15 mouse cellular contexts compared by ENCODE assay signal in the genomic region with DNA sequence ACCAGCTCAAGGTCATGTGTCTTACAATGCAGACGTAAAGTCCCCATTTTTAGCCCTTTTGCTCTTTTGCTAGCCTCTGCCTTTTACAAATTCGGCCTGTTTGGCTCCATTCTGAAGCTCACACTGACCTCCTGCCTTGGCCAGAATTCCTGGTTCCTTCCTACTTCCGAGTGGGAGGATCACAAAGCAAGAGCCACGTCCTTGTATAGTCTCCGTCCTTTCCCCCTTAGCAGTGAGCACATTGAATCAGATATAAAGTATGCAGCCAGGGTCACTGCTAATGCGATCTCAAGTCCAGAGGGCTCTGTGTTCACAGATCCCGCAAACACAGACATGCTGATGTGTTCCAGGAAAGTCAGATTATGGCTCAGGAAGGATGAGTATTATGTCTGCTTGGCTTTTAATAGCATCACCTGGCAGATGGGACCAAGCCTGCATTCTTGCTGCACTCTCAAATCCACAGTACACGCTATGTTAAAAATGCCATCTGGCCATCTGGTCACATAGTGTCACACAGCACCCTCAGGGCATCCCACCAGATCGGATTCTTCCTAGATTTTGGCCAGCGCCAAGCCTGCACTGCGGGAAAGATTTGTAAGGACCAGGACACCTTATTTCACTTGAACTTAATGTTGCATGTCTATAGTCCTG.
DNase-seq lines count a peak whose midpoint lies in the region; ATAC-seq lines count a peak whose summit lies in the region.
"Had no signal": no experiment of that assay in that cellular context is flagged by ENCODE, and none has a peak within 500 bp of the region (broad histone marks: within the 10 kb centered on the region; RNA-seq: fewer than 3 reads in every experiment).

No protein-coding gene starts in this region.

- 64% methylated on average over 11 of the region's 11 CpGs for WGBS in neural tube, embryonic 13.5 days

- no peak; the same call in 1 of the 2 replicates for ATAC-seq in neural tube, embryonic 13.5 days (ENCODE audit: low read depth)
- ATAC-seq: forebrain, embryonic 15.5 days; intestine, postnatal 0 days had no signal

- H3K4me3 ChIP-seq in neural tube, embryonic 13.5 days, result no peak overlapping the region
- H3K4me3 ChIP-seq: forebrain, embryonic 15.5 days; heart, embryonic 15.5 days had no signal

- no peaks in the 10 kb centered on the region for H3K27me3 ChIP-seq in neural tube, embryonic 13.5 days
- H3K27me3 ChIP-seq: forebrain, embryonic 15.5 days; heart, embryonic 15.5 days had no signal

- no peaks in the 10 kb centered on the region for H3K9me3 ChIP-seq in neural tube, embryonic 13.5 days
- H3K9me3 ChIP-seq: forebrain, embryonic 15.5 days; heart, embryonic 15.5 days had no signal

- H3K9ac ChIP-seq in neural tube, embryonic 13.5 days, result no peak overlapping the region
- H3K9ac ChIP-seq: forebrain, embryonic 15.5 days; heart, embryonic 15.5 days had no signal

- H3K36me3 ChIP-seq in neural tube, embryonic 13.5 days, result no peaks in the 10 kb centered on the region
- H3K36me3 ChIP-seq: forebrain, embryonic 15.5 days; heart, embryonic 15.5 days had no signal

- 0 out of 2 replicates have a peak overlapping the region, but pooled peaks have one; percentile 30 for H3K27ac ChIP-seq in neural tube, embryonic 13.5 days (replicated peaks)
- H3K27ac ChIP-seq: forebrain, embryonic 15.5 days; heart, embryonic 15.5 days had no signal

- H3K4me2 ChIP-seq in neural tube, embryonic 13.5 days, result no peak overlapping the region
- H3K4me2 ChIP-seq: forebrain, embryonic 15.5 days; heart, embryonic 15.5 days; liver, embryonic 11.5 days had no signal

- intact Hi-C loops in heart, postnatal 14 days (cut with DNase I), result no loop called here

- DNase-seq in heart, adult 8-10 months (ENCODE audit: low spot score), result peak; percentile 43
- DNase-seq in heart, postnatal 14 days, result no peak
- no peak for DNase-seq in neural tube, embryonic 10.5 days (ENCODE audit: extremely low spot score, low spot score)
- DNase-seq in cerebellum, postnatal 14 days, result peak; percentile 80 to 91
- DNase-seq in Muller cell, postnatal 12 days (ENCODE audit: inconsistent ontology term), result no peak
- no peak for DNase-seq in frontal cortex, postnatal 25 days (ENCODE audit: low spot score in 2 of 2)
- DNase-seq: B cell, adult 2 months; gastrocnemius, postnatal 36 days; kidney, postnatal 10 days; layer of hippocampus, adult 9-11 months had no signal

- H3K4me1 ChIP-seq in neural tube, embryonic 13.5 days (replicated peaks), result peaks cover 17% of the 10 kb centered on the region; the same call in 1 of the 2 replicates

Comparison
In these comparisons a context has a peak if more than half of its experiments do, and no peak if none do; other contexts are left out.
1. DNase-seq: peak in heart, adult 8-10 months (single experiment) and cerebellum, postnatal 14 days (2 of 2); none in heart, postnatal 14 days (0 of 2), neural tube, embryonic 10.5 days (single experiment), Muller cell, postnatal 12 days (single experiment) and frontal cortex, postnatal 25 days (0 of 2).